Mouse (Mus musculus) testis, postnatal 14 days (tissue): ENCODE data around the gene Gm10271.
A peak's percentile ranks its signal among the peaks of the same experiment; 100 is the strongest.

Experiments used
- DNase-seq: peaks from one replicate; pipeline ENCODE4 v3.0.0; 2021; ENCODE audit warnings: low spot score

Gm10271 gene

DNA sequence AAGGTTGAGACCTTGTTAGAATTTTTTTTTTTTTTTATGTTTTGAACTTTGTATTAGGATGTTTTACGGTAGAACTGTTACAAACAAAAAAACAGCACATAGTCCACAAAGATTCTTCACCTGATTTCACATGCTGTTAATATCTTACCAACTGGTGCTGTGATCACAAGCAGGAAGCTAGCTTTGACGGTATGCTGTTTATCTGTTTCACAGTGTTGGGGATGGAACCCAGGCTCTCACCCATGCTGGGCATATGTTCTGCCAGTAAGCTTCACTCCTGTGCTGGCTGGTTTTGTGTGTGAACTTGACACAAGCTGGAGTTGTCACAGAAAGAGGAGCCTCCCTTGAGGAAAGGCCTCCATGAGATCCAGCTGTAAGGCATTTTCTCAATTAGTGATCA, 5.4 kb upstream of the Gm10271 start:
- DNase-seq: no peak

GRCm38 (mm10) chr10:116977455-116977854, 5.0 kb upstream of the Gm10271 start:
- DNase-seq: no peak

- DNase-seq: no peak
Measured at GRCm38 (mm10) chr10:116968741-116969140, 3.7 kb downstream of the Gm10271 start.

DNA sequence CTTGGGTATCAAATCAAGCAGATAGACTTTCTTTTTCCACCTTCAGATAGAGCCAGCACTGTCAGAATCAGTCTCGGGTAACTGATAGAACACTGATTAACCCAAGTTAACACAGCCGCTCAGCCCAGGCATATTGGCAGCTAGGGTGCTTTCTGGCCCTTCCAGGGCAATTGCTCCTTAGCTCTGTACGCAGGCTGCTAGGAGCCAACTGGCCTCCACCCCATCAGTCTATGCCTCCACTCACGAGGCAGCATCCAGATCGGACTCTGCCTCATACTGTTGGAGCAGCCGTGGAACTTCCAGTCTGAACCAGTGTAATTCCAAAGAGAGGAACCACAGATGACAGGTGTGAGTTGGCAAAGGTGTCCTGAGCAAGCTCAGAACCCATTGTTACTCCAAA, 6.3 kb downstream of the Gm10271 start:
- no peak for DNase-seq

DNA sequence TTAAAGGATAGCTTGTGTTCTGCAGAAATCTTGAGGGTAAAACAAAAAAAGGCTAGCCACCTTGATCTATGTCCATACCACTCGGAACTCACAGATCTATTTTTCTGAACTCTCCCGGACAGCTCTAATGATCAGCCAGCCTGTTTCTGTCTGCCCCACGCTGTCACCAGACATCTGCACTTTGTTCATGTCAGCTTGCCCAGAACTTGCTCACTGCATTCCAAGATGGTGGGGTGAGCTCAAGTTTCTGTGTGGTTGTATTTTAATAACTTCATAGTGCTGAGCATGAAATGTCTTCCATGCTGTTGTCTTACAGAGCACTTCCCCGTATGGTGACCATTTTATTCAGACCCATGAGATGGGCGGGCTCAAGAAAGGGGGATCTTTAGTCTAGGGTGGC, 7.1 kb downstream of the Gm10271 start:
- DNase-seq: no peak

GRCm38 (mm10) chr10:116964571-116964970, 7.8 kb downstream of the Gm10271 start:
- no peak for DNase-seq

DNA sequence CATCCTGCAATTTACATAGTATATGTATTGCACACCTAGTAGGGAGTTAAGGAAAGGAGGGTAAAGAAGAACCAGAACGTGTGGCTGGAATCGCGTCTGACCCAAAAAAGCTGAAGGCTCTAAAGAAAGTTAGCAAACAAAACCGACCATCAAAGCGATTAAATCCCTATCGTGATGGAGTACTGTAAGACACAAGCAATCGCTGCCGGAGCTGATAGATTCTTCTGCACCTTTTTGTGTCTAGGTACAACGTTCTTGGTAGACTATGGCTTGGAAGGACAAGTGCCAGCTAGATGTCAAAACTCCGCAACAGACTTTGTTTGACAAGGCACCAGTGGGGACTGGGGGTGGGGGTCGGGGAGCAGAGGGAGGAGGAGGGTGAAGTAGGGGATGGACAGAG, 8.3 kb downstream of the Gm10271 start:
- no peak for DNase-seq

DNA sequence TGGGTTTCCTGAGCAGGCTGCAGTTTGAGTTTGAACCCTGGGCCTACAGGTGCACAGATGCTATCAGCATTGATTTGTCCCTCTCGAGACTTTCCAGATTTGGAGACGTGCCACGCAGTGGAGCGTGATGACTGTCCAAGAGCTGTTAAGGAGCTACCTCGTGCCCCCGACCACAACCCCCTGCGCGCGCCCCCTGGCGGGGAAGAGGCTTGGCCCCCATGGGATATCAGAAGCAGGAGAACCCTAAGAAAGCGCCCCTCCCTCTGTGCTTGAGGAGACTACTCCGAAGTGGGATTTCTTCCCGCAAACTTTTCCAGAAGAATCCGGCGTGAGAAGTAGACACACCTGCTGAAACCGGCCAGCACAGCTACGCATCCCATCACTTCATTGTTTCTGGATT, 9.6 kb downstream of the Gm10271 start:
- peak; percentile 52 for DNase-seq

DNA sequence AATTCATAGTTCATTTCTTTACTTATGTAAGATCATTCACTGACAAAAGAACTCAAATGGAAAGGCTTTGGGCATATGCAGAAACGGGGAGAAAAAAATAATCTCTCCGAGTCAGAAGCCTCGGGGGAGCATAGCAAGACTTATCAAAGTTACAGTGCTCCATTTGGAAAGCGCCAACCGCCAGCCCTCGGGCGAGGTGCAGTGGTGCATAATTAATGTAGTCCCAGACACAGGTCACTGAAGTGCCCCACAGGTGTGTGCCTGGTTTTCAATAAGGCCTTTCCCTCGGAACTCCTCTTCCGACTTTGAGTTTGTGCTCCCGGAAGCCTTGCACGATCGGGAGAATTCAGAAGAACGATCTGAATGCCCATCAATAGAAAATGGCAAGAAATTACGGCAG, 10.3 kb downstream of the Gm10271 start:
- no peak for DNase-seq

- DNase-seq: no peak
Measured at GRCm38 (mm10) chr10:116957867-116958551, 14.4 kb downstream of the Gm10271 start.

DNA sequence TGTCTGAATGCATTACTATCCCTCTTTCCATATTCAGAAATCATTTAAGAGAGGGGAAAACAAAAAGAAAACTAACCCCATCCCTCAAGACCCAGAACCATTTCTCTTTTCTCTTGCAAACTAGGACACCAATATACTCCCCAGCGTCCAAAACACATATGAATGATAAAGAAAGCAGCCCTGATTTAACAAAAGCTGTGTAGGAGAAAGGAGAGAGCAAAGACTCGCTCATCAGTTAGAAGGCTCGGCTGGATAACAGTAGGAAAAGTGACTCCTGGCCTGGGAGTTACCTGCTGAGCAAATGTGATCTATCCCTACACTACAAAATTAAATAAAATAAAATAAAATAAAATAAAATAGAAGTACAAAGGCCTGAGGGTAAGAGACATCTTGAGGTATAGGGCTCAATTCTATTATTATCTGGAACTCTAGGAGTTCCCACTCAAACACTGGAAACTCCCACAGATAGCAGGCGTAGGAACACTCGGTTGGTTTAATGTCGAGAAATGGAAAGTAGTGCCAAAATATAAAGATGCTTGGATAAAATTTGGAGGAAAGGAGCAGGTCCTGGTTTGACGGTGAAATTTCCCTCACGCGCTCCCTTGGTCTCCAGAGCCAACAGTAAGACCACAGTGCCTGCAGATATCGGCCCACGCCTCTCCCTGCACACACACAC, 15.8 kb downstream of the Gm10271 start:
- no peak for DNase-seq

GRCm38 (mm10) chr10:116955191-116955590, 17.2 kb downstream of the Gm10271 start:
- DNase-seq: no peak

- no peak for DNase-seq
Measured at GRCm38 (mm10) chr10:116950886-116951285, 21.5 kb downstream of the Gm10271 start.

DNA sequence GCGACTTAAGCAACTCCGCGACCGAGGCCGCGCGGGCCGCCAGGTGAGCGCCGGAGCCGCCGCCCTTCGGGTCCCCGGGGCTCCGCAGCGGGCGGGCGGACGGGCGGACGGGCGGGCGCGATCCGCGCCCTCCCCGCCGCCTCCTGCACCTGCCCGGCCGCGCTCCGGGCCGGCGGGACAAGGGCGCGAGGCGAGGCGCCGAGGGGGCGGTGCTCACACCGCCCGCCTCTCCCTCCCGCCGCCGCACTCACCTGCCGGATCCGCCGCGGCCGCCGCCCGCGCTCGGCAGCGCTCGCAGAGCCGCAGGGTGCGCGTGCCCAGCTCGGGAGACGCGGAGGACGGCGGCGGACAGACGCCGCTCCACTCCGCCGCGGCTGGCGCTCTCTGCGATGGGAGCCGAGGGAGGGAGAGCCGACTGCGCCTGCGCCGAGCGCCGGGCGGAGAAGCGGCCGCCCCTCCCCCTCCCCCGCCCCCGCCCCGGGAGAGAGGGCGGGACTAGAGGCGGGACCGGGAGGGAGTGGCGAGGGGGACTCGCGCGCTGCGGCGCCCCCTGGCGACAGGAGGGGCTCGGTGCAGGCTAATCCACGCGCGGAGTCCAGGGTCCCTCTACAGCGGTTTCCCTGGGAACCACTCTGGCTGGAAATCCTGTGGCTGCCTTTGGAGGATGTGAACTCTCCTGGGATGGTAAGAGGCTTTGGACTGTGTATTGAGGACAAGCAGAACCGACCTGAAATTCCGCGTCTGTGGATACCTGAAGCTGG, 22.2 kb downstream of the Gm10271 start, which contains the start of gene Rab3ip:
Gene Rab3ip, minus strand, starts transcription at position 761 of the 761 bp plus-strand sequence.
- peak; percentile 88 for DNase-seq

- DNase-seq: peak; percentile 38
Measured at GRCm38 (mm10) chr10:116949111-116950008, 23.0 kb downstream of the Gm10271 start.

DNA sequence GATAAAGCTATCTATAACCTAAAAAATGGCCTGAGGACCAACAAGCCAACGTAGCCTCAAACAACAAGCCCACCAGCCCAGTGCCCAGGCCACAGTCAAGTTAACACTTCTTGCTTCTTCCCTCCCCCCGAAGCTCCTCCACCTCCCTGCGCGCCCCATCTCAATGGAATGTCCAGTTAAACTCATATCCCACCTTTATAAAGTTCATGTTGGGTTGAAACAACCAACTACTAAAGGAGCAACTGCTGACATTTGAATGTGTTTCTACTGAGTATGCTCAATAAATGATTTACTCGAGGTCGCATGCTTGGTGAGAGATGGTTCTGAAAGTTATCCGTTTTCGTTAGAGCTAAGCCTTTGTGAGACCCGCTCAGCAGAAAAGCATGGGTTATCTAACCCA, 24.0 kb downstream of the Gm10271 start:
- DNase-seq: no peak

DNA sequence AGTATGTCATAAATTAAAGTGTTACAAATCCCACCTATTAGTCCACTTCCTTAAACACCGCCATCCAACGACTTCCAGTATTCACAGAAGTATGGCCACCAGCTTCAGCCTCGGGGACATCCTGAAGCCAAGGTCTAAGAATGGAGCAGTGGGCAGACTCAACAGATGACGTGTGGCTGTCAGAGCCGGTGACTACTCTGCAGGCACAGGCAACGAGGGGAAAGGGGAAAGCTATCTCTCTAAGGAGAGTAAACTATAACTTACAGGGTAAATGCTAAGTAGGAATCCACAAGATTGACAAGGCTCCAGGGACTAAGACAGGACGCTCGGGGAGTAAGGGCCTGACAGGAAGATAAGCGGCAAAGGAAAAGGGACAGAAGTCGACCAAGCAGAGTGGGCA, 27.5 kb downstream of the Gm10271 start:
- DNase-seq: no peak

DNA sequence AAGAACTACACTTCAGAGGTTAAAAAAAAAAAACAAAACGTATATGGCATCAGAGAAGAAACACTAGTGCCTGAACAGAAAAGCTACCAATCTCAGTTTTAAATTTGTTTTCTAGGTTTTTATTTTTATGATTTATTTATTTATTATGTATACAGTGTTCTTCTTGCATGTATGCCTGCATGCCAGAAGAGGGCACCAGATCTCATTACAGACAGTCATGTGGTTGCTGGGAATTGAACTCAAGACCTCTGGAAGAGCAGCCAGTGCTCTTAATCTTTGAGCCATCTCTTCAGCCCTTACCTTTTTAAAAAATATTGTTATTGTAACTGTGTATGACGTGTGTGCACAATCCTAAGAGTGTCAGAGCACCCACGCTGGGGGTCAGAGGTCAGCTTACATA, 28.3 kb downstream of the Gm10271 start:
- DNase-seq: no peak

DNA sequence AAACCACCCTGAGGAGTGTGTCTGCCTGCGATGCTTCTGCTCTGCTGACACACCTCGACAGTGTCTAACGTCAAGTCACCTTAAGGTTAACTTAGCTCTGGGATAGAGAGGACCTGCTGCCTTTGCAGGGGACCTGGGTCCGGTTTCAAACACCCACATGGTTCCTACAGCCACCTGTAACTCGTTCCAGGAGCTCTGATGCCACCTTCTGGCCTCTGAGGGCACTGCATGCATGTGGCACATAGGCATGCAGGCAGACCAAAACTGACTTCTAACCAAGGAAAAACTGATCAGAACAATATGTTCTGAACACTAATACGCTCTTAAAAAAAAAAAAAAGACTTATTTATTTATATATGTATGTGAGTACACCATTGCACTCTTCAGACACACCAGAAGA, 29.4 kb downstream of the Gm10271 start:
- DNase-seq: peak; percentile 53

DNA sequence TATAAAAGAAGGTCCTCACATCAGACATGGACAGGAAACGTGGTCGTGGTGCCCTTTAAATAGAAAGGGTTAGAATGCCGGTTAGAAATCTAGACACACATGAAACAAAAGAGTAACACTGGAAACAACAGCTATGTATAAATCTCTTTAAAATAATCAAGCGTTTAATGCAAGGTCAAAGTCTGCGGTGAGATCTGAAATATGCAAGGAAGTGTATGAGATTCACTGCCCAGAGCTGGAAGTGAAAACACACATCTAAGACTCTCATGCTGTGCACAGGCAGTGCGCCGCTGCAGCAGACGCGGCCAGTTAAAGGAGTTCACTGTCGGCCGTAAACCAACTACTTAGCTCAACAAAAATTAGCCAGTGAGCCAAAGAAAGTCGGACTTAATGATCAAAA, 37.4 kb downstream of the Gm10271 start:
- no peak for DNase-seq

GRCm38 (mm10) chr10:116933794-116934193, 38.6 kb downstream of the Gm10271 start:
- no peak for DNase-seq

DNA sequence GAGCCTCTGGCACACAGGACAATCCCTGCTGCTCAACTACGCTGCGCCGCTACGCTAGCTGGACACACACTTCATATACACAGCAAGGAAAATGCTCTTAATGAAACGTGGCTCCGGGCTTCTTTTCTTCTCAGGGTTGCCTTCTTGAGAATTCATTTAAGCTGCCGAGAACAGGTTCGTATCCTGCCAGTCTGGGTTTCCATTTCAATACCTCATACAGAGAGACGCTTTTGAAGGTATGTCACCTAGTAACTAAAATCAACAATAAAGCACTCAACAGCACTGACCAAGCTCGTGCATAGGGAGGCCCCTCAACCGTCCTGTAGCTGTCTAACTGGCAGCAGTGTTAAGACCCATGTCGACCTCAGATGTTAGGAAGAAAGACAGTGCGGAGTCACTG, 40.0 kb downstream of the Gm10271 start:
- no peak for DNase-seq
